Mouse (Mus musculus): ENCODE measurements around the gene Tmem265.

GRCm38 (mm10) chr7:127601735-127602134, 40.5 kb downstream of the Tmem265 start:
- no peak for TF ChIP-seq POLR2A (IDR thresholded peaks at IDR 0.05; ENCODE audit: insufficient read depth, low read depth, low read length)
- TF ChIP-seq CTCF (IDR thresholded peaks at IDR 0.05; ENCODE audit: insufficient read depth, low read depth, low read length): no peak

Data from olfactory bulb, adult 2 months (tissue).